Mouse (Mus musculus) gastrocnemius, adult 18-20 months (tissue): ENCODE measurements around the gene Pms2. TPM values are rescaled to one million over a fixed set of nuclear protein-coding genes. Genes with fewer than 3 reads are reported as not detected.

Experiments
- DNase-seq: peaks from one replicate; pipeline ENCODE4 v3.0.0; 2021; ENCODE audit warnings: low spot score
- total RNA-seq, 2 experiments: library from RNA; stranded (reverse); gene quantifications; 2 replicates each; pipeline ENCODE4 v1.2.3; 2021

The Pms2 gene
- total RNA-seq, 2 experiments from 2014 or later = 3.3 to 4.4 TPM

GRCm38 (mm10) chr5:143931863-143932580 lies 22.3 kb downstream of the Pms2 start:
- DNase-seq = no peak

- no peak for DNase-seq
Measured at GRCm38 (mm10) chr5:143932831-143933230, 23.1 kb downstream of the Pms2 start, which contains the start of gene Rsph10b. TSS of gene Rsph10b (plus strand) at chr5:143933035.

DNA sequence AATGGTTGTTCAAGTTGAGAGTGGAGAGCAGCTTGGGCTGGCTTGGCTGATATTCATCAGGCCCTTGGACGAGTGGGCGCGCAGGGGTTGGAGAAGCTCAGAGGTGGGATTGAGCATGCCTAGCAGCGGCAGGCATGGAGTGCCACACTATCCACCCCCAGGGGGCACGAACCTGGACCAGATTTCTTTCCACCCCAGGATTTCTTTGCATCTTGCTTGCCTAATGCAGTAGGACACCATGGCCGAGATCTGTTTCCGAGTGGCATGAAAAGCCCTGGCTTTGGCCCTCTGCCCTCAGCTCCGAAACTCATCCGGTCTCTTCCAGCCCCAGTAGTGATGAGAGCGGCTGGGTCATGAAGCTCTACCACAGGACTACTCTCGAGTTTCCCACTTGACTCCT lies 23.6 kb downstream of the Pms2 start:
- no peak for DNase-seq

DNA sequence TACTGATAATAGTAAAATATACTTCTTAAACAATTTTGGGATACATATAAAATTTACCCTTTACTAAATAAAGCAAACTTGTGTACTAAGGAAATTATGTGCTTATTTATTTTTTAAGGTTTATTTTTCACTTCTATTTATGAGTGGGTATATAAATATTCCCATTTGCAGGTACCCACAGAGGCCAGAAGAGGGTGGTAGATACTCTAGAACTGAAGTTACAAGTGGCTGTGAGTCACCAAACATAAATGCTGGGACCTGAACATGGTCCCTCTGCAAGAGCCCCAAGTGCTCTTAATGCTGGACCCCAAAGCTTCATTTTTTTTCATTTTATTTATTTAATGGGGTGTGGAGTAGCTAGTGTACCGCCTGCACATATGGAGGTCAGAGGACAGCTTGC lies 24.1 kb downstream of the Pms2 start:
- DNase-seq = no peak

DNA sequence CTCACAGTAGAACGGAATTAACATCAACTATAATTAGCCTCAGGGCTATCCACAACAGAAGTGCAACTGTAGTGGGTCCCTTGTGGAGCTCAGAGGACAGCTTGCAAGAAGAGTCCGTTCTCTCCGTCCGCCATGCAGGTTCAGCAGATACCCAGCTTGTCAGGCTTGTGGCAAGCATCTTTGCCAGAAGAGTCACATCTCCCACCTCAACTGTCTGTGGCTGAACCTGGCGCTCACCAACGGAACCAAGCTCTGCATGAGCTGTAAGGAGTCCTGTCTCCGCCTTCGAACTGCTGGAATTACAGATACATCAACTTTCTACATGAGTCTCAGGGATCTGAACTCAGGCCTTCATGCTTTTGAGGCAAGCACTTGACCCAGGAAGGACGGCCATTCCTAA lies 26.4 kb downstream of the Pms2 start:
- DNase-seq = no peak

GRCm38 (mm10) chr5:143941588-143941987 lies 31.8 kb downstream of the Pms2 start:
- DNase-seq = no peak

- no peak for DNase-seq
Measured at GRCm38 (mm10) chr5:143943231-143944125, 33.7 kb downstream of the Pms2 start.

DNA sequence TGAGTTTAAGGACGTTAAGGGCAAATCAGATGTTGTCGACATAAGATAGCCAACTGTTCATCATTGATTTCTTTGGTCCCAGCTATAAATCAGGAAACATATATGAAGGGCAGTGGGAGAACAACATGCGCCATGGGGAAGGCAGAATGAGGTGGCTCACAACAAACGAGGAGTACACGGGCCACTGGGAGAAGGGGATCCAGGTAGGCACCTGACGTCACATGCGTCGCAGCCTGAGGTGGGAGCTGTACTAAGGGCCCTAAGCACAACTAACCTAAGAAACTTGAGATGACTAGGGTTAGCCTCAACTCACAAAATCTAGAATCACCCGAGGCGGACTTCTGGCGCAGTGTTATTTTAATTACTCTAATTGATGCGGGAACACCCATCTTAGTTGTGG lies 38.6 kb downstream of the Pms2 start:
- no peak for DNase-seq

- DNase-seq = no peak
Measured at GRCm38 (mm10) chr5:143950016-143950415, 40.3 kb downstream of the Pms2 start.

- no peak for DNase-seq
Measured at GRCm38 (mm10) chr5:143957101-143957500, 47.3 kb downstream of the Pms2 start.

DNA sequence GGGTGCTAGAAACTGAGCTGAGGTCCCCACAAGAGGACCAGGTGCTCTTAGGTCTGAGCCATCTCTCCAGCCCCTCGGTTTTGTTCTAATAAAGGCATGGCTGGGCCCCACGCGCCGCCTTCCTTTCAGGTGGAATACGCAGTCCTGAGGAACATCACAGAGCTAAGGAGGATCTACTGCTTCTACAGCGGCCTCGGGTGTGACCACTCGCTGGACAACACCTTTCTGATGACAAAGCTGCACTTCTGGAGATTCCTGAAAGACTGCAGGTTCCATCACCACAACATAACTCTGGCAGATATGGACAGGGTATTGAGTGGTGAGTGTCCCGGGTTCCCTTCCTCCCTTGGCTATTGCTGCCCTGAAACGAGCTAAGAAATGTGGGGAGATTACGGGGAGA lies 49.8 kb downstream of the Pms2 start:
- DNase-seq = no peak

DNA sequence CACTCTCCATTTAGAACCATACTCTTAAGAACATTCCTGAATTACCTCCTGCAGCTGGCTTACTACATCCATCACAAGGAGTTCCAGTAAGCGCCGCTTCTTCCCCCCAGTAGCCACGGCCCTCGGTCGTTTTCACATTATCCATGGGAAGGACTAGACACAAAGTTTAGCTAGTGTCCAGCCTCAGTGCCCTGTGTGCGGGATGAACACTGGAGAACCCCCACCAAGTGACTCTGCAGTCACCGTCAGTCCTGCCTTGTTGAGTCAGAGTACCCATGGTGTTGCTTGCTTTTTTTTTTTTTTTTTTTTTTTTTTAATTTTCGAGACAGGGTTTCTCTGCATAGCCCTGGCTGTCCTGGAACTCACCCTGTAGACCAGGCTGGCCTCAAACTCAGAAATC lies 51.4 kb downstream of the Pms2 start:
- no peak for DNase-seq

DNA sequence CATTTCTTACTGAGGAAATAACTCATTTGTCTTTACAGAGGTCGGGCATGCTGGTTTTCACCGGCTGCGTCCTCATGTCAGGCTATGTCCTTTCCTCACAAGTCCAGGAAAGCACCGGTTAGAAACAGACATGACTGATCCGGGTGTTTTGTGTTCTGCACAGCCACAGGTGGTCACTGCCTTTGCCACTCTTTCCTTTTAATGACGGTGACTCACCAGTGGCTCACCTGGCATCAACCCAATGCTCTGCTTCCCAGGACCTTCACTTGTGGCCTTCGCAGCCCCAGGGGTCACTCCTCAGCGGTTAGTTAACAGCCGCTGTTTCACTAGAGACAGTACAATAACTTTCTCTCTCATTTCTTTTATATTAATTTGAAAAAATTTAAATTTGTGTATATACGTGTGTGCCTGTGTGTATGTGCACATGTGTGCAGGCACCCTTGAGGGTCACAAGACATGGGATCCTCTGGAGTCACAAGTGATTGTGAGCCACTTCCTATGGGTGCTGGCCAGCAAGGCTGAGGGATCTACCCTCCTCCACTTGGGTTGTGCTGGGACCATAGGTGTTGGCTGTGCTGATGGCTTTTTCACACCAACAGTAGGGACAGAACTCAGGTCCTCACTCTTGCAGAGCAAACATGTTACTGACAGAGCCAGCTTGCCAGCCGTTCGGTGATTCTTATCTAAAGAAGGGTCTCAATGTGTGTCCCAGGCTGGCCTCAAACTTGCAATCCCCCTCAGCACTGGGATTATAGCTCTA lies 56.0 kb downstream of the Pms2 start:
- DNase-seq = no peak

DNA sequence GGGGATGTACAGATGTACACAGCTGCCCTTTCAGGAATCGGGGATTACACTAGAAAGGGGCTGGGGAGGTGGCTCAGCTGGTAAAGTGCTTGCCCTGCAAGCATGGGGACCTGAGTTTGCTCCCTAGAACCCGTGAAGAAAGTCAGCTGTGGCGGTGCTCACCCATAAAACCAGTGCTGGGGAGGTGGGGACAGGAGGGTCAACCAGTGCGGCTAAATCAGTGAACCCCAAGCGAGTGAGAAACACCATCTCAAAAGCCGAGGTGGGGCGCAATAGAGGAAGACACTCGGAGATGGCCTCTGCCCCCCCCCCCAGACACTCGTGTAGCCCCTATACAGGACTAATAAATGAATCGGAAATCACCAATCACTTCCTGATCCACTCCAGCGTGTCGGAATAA lies 56.9 kb downstream of the Pms2 start:
- DNase-seq = no peak

DNA sequence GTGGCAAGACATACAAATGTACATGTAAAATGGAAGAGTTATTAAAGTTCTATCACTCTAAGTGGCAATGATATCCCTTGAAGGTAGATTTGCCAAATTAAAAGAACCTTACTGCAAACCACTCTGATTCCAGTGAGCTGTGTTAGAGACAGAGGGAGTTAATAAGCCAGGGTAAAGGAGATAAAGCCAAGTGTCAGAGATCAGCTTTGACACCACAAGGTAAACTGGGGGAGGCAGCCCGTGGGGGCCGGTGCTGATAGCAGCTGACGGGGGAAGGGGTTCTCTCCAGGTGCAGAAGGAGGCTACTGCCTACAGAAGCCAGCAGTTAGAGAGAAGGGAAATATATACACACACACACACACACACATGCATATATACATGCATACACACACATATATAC lies 62.9 kb downstream of the Pms2 start:
- no peak for DNase-seq

GRCm38 (mm10) chr5:143974931-143975630 lies 65.3 kb downstream of the Pms2 start:
- peak; percentile 59 for DNase-seq

DNA sequence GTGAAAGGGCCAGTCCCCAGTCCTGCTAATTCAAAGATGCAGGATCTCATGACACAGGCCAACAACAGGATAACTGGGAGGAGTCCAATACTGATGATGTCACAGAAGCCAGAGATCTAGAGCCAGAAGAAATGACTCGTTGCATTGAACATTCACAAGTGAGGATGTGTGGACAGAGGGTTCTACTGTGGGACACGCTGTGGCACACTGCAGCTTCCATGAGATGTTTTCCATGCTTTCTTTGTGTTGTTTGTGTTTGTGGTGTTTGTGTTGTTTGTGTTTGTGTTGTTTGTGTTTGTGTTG lies 65.8 kb downstream of the Pms2 start:
- no peak for DNase-seq

- no peak for DNase-seq
Measured at GRCm38 (mm10) chr5:143976232-143976631, 66.5 kb downstream of the Pms2 start.

- no peak for DNase-seq
Measured at GRCm38 (mm10) chr5:143976726-143977431, 67.1 kb downstream of the Pms2 start.

- DNase-seq = no peak
Measured at GRCm38 (mm10) chr5:143980858-143981257, 71.1 kb downstream of the Pms2 start.

DNA sequence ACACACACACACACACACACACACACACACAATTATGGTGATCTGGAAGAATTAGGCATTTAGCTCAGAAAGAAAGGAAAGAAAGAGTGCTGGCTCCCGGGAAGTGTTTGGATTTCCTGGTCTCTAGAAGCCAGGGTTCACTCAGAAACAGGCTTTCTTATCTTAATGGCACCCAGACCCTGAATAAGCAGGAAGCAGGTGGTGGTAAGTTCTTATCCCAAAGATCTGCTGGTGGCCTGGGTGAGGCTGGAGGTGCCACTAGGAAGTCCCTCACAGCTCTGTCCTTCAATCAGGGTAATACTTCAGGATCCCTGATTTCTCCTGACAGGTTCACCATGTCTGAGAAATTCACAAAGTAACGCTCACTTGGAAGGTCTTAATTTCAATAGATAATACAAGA lies 72.6 kb downstream of the Pms2 start:
- DNase-seq = no peak
